Mouse (Mus musculus) MEL (cell line): Measurements from ENCODE around the gene Bcat1. TPM values are rescaled to one million over a fixed set of nuclear protein-coding genes. Genes with fewer than 3 reads are reported as not detected.
A peak's percentile ranks its signal among the peaks of the same experiment; 100 is the strongest.

Experiments used
- DNase-seq: peaks from one replicate; pipeline ENCODE4 v3.0.0; 2011; ENCODE audit warnings: low read depth, low spot score
- H3K27ac ChIP-seq: 2 replicates; pipeline ENCODE4 v1.5.1; 2012; ENCODE audit warnings: low read depth, mild to moderate bottlenecking, control low read depth, low read length, moderate library complexity; ENCODE audit not compliant: control insufficient read depth
- H3K27me3 ChIP-seq, 2 experiments: fragments of 150-350 bp in 1 of 2; sonication (generic) in 1 of 2; 2 replicates each; pipeline ENCODE4 v1.6.1; 2012; ENCODE audit warnings: low read length in 2 of 2, mild to moderate bottlenecking in 2 of 2, improper control_type of control experiment in 1 of 2, moderate library complexity in 1 of 2; ENCODE audit not compliant: insufficient read depth in 2 of 2, control insufficient read depth in 1 of 2
- H3K36me3 ChIP-seq, 2 experiments: 2 replicates each; pipeline ENCODE4 v1.6.1; 2012 to 2014; ENCODE audit warnings: low read length in 2 of 2, improper control_type of control experiment in 1 of 2, inconsistent platforms in 1 of 2, mild to moderate bottlenecking in 1 of 2; ENCODE audit not compliant: insufficient read depth in 2 of 2, control insufficient read depth in 1 of 2
- H3K4me1 ChIP-seq, 2 experiments: fragments of 150-350 bp in 1 of 2; sonication (generic) in 1 of 2; 2 replicates each; pipeline ENCODE4 v1.6.1; 2012; ENCODE audit warnings: low read length in 2 of 2, improper control_type of control experiment in 1 of 2, mild to moderate bottlenecking in 1 of 2; ENCODE audit not compliant: insufficient read depth in 2 of 2, control insufficient read depth in 1 of 2
- H3K4me3 ChIP-seq, 2 experiments: fragments of 150-350 bp in 1 of 2; sonication (generic) in 1 of 2; 2 replicates each; pipeline ENCODE4 v1.5.1; 2012; ENCODE audit warnings: low read depth in 2 of 2, low read length in 2 of 2, mild to moderate bottlenecking in 2 of 2, moderate library complexity in 2 of 2, control low read depth in 1 of 2, improper control_type of control experiment in 1 of 2; ENCODE audit not compliant: control insufficient read depth in 1 of 2, insufficient read depth in 1 of 2
- H3K79me2 ChIP-seq: 2 replicates; pipeline ENCODE4 v1.6.1; 2012; ENCODE audit warnings: mild to moderate bottlenecking, low read length, moderate library complexity; ENCODE audit not compliant: control insufficient read depth, poor library complexity, insufficient read depth
- H3K9ac ChIP-seq: 2 replicates; pipeline ENCODE4 v1.6.1; 2012; ENCODE audit warnings: low read depth, mild to moderate bottlenecking, control low read depth, low read length, moderate library complexity; ENCODE audit not compliant: control insufficient read depth, poor library complexity, severe bottlenecking
- H3K9me3 ChIP-seq: fragments of 150-350 bp; sonication (generic); replicated peaks from 2 replicates; pipeline ENCODE4 v1.6.1; 2012; ENCODE audit warnings: mild to moderate bottlenecking, low read length, improper control_type of control experiment, moderate library complexity; ENCODE audit not compliant: insufficient read depth
- BHLHE40 ChIP-seq: IDR thresholded peaks from 2 replicates; pipeline ENCODE4 v1.6.1; 2012; ENCODE audit warnings: low read depth, mild to moderate bottlenecking, inconsistent platforms, low read length, improper control_type of control experiment, borderline replicate concordance
- CHD1 ChIP-seq: IDR thresholded peaks from 2 replicates; pipeline ENCODE4 v1.6.1; 2012; ENCODE audit warnings: low read depth, mild to moderate bottlenecking, inconsistent platforms, low read length, improper control_type of control experiment
- CHD2 ChIP-seq: IDR thresholded peaks from 2 replicates; pipeline ENCODE4 v1.6.1; 2011; ENCODE audit warnings: low read length, improper control_type of control experiment
- CTCF ChIP-seq, 3 experiments: IDR thresholded peaks in 2 of 3; conservative IDR thresholded peaks in 1 of 3; 2 replicates each; pipeline ENCODE4 v1.5.1; 2011 to 2012; ENCODE audit warnings: low read length in 3 of 3, low read depth in 2 of 3, mild to moderate bottlenecking in 2 of 3, improper control_type of control experiment in 1 of 3, inconsistent platforms in 1 of 3, mixed read lengths in 1 of 3, moderate library complexity in 1 of 3; ENCODE audit not compliant: control insufficient read depth in 1 of 3, insufficient read depth in 1 of 3, poor library complexity in 1 of 3, severe bottlenecking in 1 of 3
- ELF1 ChIP-seq: IDR thresholded peaks from 2 replicates; pipeline ENCODE4 v1.6.1; 2014; ENCODE audit warnings: low read depth, mild to moderate bottlenecking, inconsistent platforms, low read length, improper control_type of control experiment, moderate library complexity
- ETS1 ChIP-seq: IDR thresholded peaks from 2 replicates; pipeline ENCODE4 v1.6.1; 2012; ENCODE audit warnings: low read depth, mild to moderate bottlenecking, inconsistent platforms, low read length, improper control_type of control experiment, moderate library complexity
- GATA1 ChIP-seq: IDR thresholded peaks from 2 replicates; pipeline ENCODE4 v1.6.1; 2011; ENCODE audit warnings: low read depth, low read length, improper control_type of control experiment
- JUND ChIP-seq: IDR thresholded peaks from 2 replicates; pipeline ENCODE4 v1.6.1; 2011; ENCODE audit warnings: low read depth, mild to moderate bottlenecking, improper control_type of control experiment, low read length
- MAZ ChIP-seq: IDR thresholded peaks from 2 replicates; pipeline ENCODE4 v1.6.1; 2012; ENCODE audit warnings: low read depth, mild to moderate bottlenecking, inconsistent platforms, low read length, improper control_type of control experiment
- MEF2A ChIP-seq: IDR thresholded peaks from 2 replicates; pipeline ENCODE4 v1.6.1; 2014; ENCODE audit warnings: low read depth, mild to moderate bottlenecking, inconsistent platforms, low read length, improper control_type of control experiment; ENCODE audit not compliant: poor library complexity, insufficient replicate concordance, severe bottlenecking; ENCODE audit errors: extremely low read depth
- MXI1 ChIP-seq: IDR thresholded peaks from 2 replicates; pipeline ENCODE4 v1.6.1; 2011; ENCODE audit warnings: mild to moderate bottlenecking, low read depth, low read length, improper control_type of control experiment
- POLR2AphosphoS2 ChIP-seq: IDR thresholded peaks from 2 replicates; pipeline ENCODE4 v1.6.1; 2011; ENCODE audit warnings: low read length, improper control_type of control experiment
- SMC3 ChIP-seq: IDR thresholded peaks from 2 replicates; pipeline ENCODE4 v1.6.1; 2011; ENCODE audit warnings: low read depth, low read length, improper control_type of control experiment
- TAL1 ChIP-seq: IDR thresholded peaks from 2 replicates; pipeline ENCODE4 v1.6.1; 2012; ENCODE audit warnings: mild to moderate bottlenecking, inconsistent platforms, low read length, moderate library complexity, mixed read lengths
- TBP ChIP-seq: IDR thresholded peaks from 2 replicates; pipeline ENCODE4 v1.8.0; 2011; ENCODE audit warnings: low read depth, low read length, improper control_type of control experiment
- USF1 ChIP-seq: IDR thresholded peaks from 2 replicates; pipeline ENCODE4 v1.6.1; 2014; ENCODE audit warnings: low read depth, mild to moderate bottlenecking, inconsistent platforms, low read length, improper control_type of control experiment, moderate library complexity
- ZKSCAN1 ChIP-seq: IDR thresholded peaks from 2 replicates; pipeline ENCODE4 v1.6.1; 2012; ENCODE audit warnings: low read depth, mild to moderate bottlenecking, inconsistent platforms, low read length, improper control_type of control experiment, moderate library complexity
- ZMIZ1 ChIP-seq: IDR thresholded peaks from 2 replicates; pipeline ENCODE4 v1.6.1; 2012; ENCODE audit warnings: low read depth, mild to moderate bottlenecking, inconsistent platforms, low read length, improper control_type of control experiment, moderate library complexity
- polyA plus RNA-seq, 2 experiments: library from polyadenylated mRNA; stranded (reverse) in 1 of 2; unstranded in 1 of 2; fragments of >175 nt in 1 of 2; fragments of >200 nt in 1 of 2; gene quantifications; 2 replicates each; pipeline versions ENCODE4 v1.2.1 to v1.2.4; 2012; ENCODE audit warnings: low replicate concordance in 2 of 2, low read depth in 1 of 2; ENCODE audit not compliant: insufficient read length in 2 of 2, insufficient read depth in 1 of 2, missing spikeins in 1 of 2
- total RNA-seq: library from RNA; depleted of rRNA; stranded (reverse); fragments of 300-350 nt; gene quantifications from 2 replicates; pipeline ENCODE4 v1.2.3, GENCODE M21; 2012

Bcat1 gene
- total and polyA plus RNA-seq, 3 experiments: not detected

DNA sequence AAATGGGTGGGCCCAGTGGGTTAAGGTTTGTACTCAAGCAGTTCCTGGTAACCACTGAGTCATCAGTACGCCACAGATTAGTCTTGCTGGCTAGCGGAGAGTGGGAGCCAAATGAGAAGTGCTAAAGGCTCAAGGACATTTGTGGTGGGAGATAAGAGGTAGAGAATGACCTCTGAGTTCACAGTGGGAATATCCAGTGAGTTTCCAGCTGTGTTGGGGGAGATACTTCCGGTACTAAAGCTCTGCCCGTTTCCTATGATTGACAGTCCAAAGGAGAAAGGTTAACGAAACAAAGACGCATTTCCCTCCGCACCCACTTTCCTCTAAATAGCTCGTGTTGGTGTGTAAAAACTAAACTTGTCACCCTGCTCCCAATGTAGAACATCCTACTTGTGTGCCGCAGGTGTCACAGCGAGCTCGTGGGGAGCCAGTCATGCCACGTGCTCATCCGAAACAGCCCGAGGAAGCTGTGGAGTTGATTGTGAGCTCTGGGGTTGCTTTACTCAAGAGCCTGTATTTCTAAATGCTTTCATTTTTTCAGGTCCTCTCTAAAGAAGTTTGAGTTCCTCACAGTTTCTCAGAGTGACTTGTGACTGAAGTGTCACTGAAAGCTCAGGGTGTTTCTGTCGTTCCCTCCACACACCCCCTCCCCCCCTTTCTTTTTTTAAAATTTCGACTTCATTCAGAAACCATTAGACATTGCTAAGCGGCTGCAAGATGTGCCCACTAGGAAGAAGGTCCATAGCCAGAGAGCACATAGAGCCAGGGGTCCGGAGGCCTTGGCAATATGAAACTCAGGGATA lies 45.0 kb upstream of the Bcat1 start (continued):
- no peak for TF ChIP-seq JUND
- TF ChIP-seq BHLHE40: peak; percentile 3; the same call in 1 of the 2 replicates
- TF ChIP-seq SMC3: no peak
- peak; percentile 85; the same call in 1 of the 2 replicates for TF ChIP-seq CHD1
- peak; percentile 61; the same call in 1 of the 2 replicates for TF ChIP-seq ELF1
- peak; percentile 57; the same call in 1 of the 2 replicates for TF ChIP-seq USF1
- TF ChIP-seq TBP: peak; percentile 52; the same call in 1 of the 2 replicates
- 0 out of 2 replicates have a peak, but pooled peaks have one; percentile 60 for TF ChIP-seq CHD2

DNA sequence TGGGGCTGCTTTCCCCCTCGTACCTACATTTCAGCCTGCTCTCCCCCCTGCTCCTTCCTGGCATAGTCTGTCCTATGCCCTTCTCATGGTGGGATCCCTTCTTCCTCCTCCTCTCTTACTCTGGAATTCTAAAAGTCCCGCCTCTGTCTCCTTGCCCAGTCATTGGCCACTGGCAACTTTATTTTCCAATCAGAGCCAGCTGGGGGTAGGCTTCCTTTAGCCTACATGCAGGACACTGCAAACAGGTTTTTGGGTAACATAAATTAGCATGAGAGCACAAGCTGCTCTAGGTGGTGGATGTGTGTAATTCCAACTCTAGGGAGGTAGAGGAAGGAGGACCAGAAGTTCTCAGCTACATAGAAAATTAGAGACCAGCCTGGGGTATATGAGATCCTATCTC lies 44.1 kb upstream of the Bcat1 start:
- peaks cover 18% of the 10 kb centered on the region for H3K79me2 ChIP-seq
- DNase-seq: no peak
- no peak overlapping the region for H3K4me3 ChIP-seq
- no peaks in the 10 kb centered on the region for H3K27me3 ChIP-seq
- H3K4me1 ChIP-seq: peaks cover 5 to 24% of the 10 kb centered on the region in 2 experiments
- H3K36me3 ChIP-seq: peaks cover 0 to 29% of the 10 kb centered on the region in 2 experiments; a peak in 2 of 4 replicates
- no peak overlapping the region; the same call in 1 of the 2 replicates for H3K27ac ChIP-seq
- H3K9ac ChIP-seq: no peak overlapping the region
- TF ChIP-seq TBP: no peak
- no peak for TF ChIP-seq USF1
- no peak for TF ChIP-seq POLR2AphosphoS2
- TF ChIP-seq ETS1: no peak
- no peak for TF ChIP-seq MEF2A
- no peak for TF ChIP-seq MXI1
- TF ChIP-seq MAZ: no peak
- no peak for TF ChIP-seq BHLHE40
- no peak for TF ChIP-seq ZMIZ1
- TF ChIP-seq TAL1: no peak
- no peak for TF ChIP-seq CHD2
- no peak for TF ChIP-seq CTCF (IDR thresholded peaks at IDR 0.05 in 2 of 3, conservative IDR thresholded peaks at IDR 0.05 in 1 of 3; ENCODE audit: control insufficient read depth in 1 of 3, insufficient read depth in 1 of 3, low read depth in 2 of 3, low read length in 3 of 3, poor library complexity in 1 of 3, severe bottlenecking in 1 of 3)
- no peak for TF ChIP-seq ZKSCAN1
- no peak for TF ChIP-seq GATA1
- no peaks in the 10 kb centered on the region for H3K9me3 ChIP-seq
